Mouse (Mus musculus) gastrocnemius, postnatal 4 days (tissue): ENCODE measurements at regions not wholly inside any gene's neighbourhood (a gene's known extent, or its start where the extent isn't known, plus 50 kb on each side); places are given as distances from the start of the nearest gene placed in this dataset.

ENCODE experiments used
- DNase-seq, 2 experiments: peaks; one replicate each; pipeline ENCODE4 v3.0.0; 2021 to 2022; ENCODE audit warnings: low spot score in 2 of 2, mixed read lengths in 2 of 2

GRCm38 (mm10) chr9:117710966-117711365 lies 81.3 kb upstream of the Rbms3 start:
- DNase-seq, result no peak

- DNase-seq, result no peak
Measured at GRCm38 (mm10) chr9:117709677-117710076, 80.0 kb upstream of the Rbms3 start.

DNA sequence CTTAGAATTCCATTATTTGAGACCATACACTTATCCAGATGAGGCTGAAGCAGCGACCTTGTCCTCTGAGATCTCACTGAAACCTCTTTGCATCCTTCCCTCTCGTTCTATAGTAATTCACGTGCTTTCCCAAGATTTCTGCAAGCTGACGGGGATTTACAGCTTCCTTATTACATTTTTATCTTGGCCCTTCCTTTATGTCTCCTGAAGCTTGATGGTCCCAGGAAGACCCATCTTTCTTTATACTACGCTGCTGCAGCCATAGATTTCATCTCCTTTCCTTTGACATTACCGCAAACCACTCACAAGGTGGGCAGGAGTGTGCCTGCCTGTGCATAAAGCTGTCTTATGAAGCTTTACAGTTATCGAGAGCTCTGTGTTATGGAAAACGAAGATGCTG lies 63.3 kb upstream of the Rbms3 start:
- DNase-seq, result no peak

- DNase-seq, result no peak
Measured at GRCm38 (mm10) chr9:117692486-117692885, 62.8 kb upstream of the Rbms3 start.

GRCm38 (mm10) chr9:117689946-117690345 lies 60.2 kb upstream of the Rbms3 start:
- DNase-seq, result no peak
